Mouse (Mus musculus) midbrain, postnatal 0 days (tissue): ENCODE measurements at regions not wholly inside any gene's neighbourhood (a gene's known extent, or its start where the extent isn't known, plus 50 kb on each side); places are given as distances from the start of the nearest gene placed in this dataset.

Experiments used
- ATAC-seq: fragments of 200-750 bp; cut with Nextera tagmentation; 2 replicates; pipeline ENCODE4 v1.8.0; 2017; ENCODE audit warnings: moderate number of reproducible peaks, mild to moderate bottlenecking, moderate TSS enrichment, moderate library complexity; ENCODE audit not compliant: low FRiP score
- DNase-seq: peaks from one replicate; pipeline ENCODE4 v3.0.0-alpha.2; 2015; ENCODE audit warnings: low spot score
- H3K27ac ChIP-seq: fragments of 300-500 bp; sonication (generic); 2 replicates; pipeline ENCODE4 v1.5.1; 2014; ENCODE audit warnings: low read depth, mild to moderate bottlenecking, low read length, mixed read lengths
- H3K27me3 ChIP-seq: fragments of 300-500 bp; sonication (generic); 2 replicates; pipeline ENCODE4 v1.6.1; 2014; ENCODE audit warnings: low read length, control low read depth, mixed read lengths; ENCODE audit not compliant: insufficient read depth
- H3K36me3 ChIP-seq: fragments of 300-500 bp; sonication (generic); 2 replicates; pipeline ENCODE4 v1.6.1; 2014; ENCODE audit warnings: low read length, control low read depth, mixed read lengths; ENCODE audit not compliant: insufficient read depth
- H3K4me1 ChIP-seq: fragments of 300-500 bp; sonication (generic); 2 replicates; pipeline ENCODE4 v1.6.1; 2014; ENCODE audit warnings: mild to moderate bottlenecking, control low read depth, antibody characterized with exemption, low read length, mixed read lengths; ENCODE audit not compliant: insufficient read depth
- H3K4me2 ChIP-seq: fragments of 300-500 bp; sonication (generic); 2 replicates; pipeline ENCODE4 v1.6.1; 2014; ENCODE audit warnings: low read depth, mild to moderate bottlenecking, low read length, mixed read lengths; ENCODE audit not compliant: poor library complexity, severe bottlenecking
- H3K4me3 ChIP-seq: fragments of 300-500 bp; sonication (generic); 2 replicates; pipeline ENCODE4 v1.5.1; 2014; ENCODE audit warnings: low read depth, mild to moderate bottlenecking, low read length, moderate library complexity
- H3K9ac ChIP-seq: fragments of 300-500 bp; sonication (generic); replicated peaks from 2 replicates; pipeline ENCODE4 v1.6.1; 2014; ENCODE audit warnings: mild to moderate bottlenecking, low read length, moderate library complexity, mixed read lengths; ENCODE audit not compliant: poor library complexity, severe bottlenecking
- H3K9me3 ChIP-seq: fragments of 300-500 bp; sonication (generic); 2 replicates; pipeline ENCODE4 v1.6.1; 2016; ENCODE audit warnings: low read length, control low read depth
- CTCF ChIP-seq: IDR thresholded peaks from 2 replicates; pipeline ENCODE4 v1.5.1; 2016; ENCODE audit warnings: antibody characterized with exemption, mild to moderate bottlenecking
- WGBS: fragments of 180-500 bp; shearing (Covaris S2); extraction: QIAGEN DNeasy Blood & Tissue Kit; methylation state at CpG from one replicate; pipeline ENCODE4 v1.1.7; 2014; 5-methylcytosine and 5-hydroxymethylcytosine counted together

DNA sequence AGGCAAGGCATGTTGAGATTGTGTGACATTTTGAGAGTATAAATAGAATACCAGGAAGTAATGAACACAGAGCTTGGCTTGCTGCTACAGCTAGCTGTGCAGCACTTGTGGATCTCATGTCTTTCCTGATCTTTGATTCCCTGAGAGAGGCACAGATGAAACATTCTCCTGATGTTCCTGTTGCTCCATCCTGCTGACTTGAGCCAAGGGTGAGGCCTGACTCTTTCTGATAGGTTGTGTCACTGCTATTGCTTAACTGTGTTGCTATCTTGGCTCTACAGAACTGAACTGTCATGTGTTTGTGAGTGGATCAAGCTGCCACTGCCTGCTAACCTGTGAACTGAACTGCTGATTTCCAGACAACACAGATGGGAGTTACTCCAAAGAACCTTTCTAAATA lies 344.5 kb upstream of the Robo1 start:
- H3K27me3 ChIP-seq, result no peaks in the 10 kb centered on the region
- H3K27ac ChIP-seq, result no peak overlapping the region
- no peak overlapping the region for H3K9ac ChIP-seq
- H3K4me3 ChIP-seq, result no peak overlapping the region
- no peak overlapping the region for H3K4me2 ChIP-seq
- DNase-seq (no peak), ATAC-seq (no peak)
- TF ChIP-seq CTCF, result no peak
- H3K4me1 ChIP-seq, result no peaks in the 10 kb centered on the region
- no peaks in the 10 kb centered on the region for H3K36me3 ChIP-seq
- no peaks in the 10 kb centered on the region for H3K9me3 ChIP-seq

DNA sequence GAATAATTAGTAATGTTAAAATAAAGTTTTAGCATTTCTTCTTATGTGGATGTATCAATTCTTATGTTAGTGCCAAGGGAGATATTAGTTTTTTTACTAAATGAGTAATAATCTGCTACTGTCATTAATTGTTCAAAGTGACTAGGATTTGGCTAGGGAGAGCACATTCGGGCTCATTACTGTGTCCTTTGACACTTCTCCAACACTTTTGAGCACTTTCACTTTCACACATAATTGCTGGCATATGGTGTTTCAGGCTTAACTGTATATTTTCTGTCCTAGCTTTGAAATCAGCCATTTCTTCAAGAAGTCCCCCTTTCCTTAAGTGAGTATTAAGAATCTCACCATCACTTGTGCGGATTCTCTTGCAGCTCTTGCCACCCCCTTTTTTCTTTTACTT lies 334.3 kb upstream of the Robo1 start:
- H3K4me1 ChIP-seq, result no peaks in the 10 kb centered on the region
- no peak overlapping the region for H3K9ac ChIP-seq
- no peaks in the 10 kb centered on the region for H3K9me3 ChIP-seq
- no peak for TF ChIP-seq CTCF
- H3K27ac ChIP-seq, result no peak overlapping the region
- ATAC-seq (no peak), DNase-seq (no peak)
- H3K27me3 ChIP-seq, result no peaks in the 10 kb centered on the region
- no peak overlapping the region for H3K4me2 ChIP-seq
- H3K36me3 ChIP-seq, result no peaks in the 10 kb centered on the region
- no peak overlapping the region for H3K4me3 ChIP-seq
- WGBS, result 90% methylated on average over 2 of the region's 2 CpGs

DNA sequence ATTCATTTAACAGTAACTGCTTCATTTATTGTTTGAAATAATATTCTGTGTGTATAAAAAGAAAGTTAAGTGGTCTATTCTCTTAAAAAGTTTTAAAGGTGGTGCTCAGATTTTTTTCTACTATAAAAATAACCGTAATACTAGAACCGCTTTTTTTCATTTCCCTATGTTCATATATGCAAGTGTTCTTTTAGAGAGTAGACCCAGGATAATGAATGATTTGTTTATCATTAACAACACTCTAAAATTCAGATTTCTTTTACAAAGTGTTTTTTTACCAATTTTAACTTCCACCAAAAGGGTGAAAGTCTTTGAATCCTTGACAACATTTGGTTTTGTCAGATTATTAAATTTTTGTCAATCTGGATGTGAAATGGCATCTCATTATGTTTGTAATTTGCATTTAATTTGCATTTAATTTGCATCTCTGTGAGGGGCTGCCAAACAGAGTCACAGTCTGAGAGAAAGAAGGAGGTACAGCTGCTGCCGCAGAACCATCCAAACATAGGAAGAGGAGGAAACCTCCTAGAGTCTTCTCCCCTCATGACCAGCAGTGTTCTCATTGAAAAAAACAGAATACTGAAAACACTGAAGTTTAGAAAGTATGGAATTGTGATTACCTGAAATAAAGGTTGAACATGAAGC lies 310.4 kb upstream of the Robo1 start:
- Histone ChIP-seq H3K9ac (no peak overlapping the region), H3K4me2 (no peak overlapping the region), H3K4me3 (no peak overlapping the region), H3K27me3 (no peaks in the 10 kb centered on the region), H3K9me3 (no peaks in the 10 kb centered on the region), H3K36me3 (no peaks in the 10 kb centered on the region), H3K27ac (no peak overlapping the region), H3K4me1 (no peaks in the 10 kb centered on the region)
- ATAC-seq (no peak), DNase-seq (peak; percentile 28)
- no peak for TF ChIP-seq CTCF
- 65% methylated on average over 3 of the region's 3 CpGs for WGBS

DNA sequence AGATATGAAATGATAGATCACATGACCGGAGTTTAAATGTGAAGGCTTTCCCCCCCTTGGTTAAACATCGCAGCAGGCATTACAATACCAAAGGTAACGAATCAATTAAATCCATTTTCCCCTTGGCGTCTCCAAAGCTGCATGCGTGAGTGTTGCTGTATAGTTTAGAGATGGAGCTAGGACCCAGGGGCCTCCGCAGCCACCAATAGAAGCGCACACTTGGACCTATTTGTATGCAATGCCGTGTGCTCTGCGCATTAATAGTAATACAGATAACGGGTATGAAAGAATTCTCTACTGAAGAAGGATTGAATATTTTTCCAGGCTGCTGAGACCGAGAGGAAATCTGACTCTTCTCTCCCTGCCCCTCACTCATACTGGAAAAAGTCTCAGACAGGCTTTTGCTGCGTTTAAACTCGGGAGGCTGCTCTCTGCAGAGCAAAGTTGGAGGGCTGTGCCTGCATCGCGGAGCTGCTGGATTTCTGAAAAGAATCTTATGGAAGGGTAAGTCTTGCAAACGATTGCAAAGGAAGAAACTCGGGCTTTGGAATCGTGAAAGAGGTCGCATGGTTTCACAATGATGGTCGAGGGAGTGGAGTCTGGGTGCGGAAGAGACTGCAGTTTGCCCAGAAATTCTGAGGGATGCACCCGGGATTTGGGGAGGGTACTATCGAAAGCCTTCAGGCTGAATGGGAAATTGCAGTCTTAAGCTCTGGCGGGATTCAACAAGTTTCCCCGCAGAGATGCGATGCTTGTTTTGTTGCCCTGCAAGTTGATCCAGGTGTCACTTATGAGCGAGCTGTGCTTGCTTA lies 280.5 kb upstream of the Robo1 start:
- ATAC-seq (peak; percentile 77), DNase-seq (peak; percentile 78)
- peak overlapping the region; percentile 86 for H3K27ac ChIP-seq
- H3K36me3 ChIP-seq, result no peaks in the 10 kb centered on the region
- H3K9me3 ChIP-seq, result no peaks in the 10 kb centered on the region
- H3K9ac ChIP-seq, result peak overlapping the region; percentile 84
- WGBS, result 2% methylated on average over 27 of the region's 27 CpGs
- no peaks in the 10 kb centered on the region for H3K4me1 ChIP-seq
- peak overlapping the region; percentile 69 for H3K4me3 ChIP-seq
- peak; percentile 44 for TF ChIP-seq CTCF
- H3K27me3 ChIP-seq, result no peaks in the 10 kb centered on the region
- H3K4me2 ChIP-seq, result peak overlapping the region; percentile 72

DNA sequence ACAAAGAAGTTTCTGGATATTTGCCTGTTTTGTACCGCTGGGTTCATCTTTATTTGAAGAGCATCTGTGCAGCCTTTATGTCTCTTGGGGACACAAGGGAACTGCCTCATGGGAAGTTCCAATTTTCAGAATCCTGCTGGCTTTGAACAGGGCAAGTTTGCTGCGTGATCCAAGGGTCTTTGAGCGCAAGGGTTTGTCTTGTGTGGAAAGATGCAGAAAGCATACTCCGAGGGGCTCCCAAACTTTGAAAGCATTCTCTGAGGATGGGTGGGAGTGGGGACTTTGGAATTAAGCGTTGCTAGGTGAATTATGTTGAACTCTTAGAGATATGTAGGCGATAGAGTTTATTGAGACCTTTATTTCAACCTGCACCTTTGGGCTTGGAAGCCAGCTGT lies 279.9 kb upstream of the Robo1 start:
- H3K4me2 ChIP-seq, result peak overlapping the region; percentile 72
- DNase-seq, result no peak
- H3K27ac ChIP-seq, result peak overlapping the region; percentile 86
- H3K27me3 ChIP-seq, result no peaks in the 10 kb centered on the region
- peak overlapping the region; percentile 84 for H3K9ac ChIP-seq
- H3K36me3 ChIP-seq, result no peaks in the 10 kb centered on the region
- no peak for TF ChIP-seq CTCF
- no peak for ATAC-seq
- H3K4me1 ChIP-seq, result no peaks in the 10 kb centered on the region
- WGBS, result 1% methylated on average over 6 of the region's 6 CpGs
- H3K4me3 ChIP-seq, result peak overlapping the region; percentile 69
- no peaks in the 10 kb centered on the region for H3K9me3 ChIP-seq

DNA sequence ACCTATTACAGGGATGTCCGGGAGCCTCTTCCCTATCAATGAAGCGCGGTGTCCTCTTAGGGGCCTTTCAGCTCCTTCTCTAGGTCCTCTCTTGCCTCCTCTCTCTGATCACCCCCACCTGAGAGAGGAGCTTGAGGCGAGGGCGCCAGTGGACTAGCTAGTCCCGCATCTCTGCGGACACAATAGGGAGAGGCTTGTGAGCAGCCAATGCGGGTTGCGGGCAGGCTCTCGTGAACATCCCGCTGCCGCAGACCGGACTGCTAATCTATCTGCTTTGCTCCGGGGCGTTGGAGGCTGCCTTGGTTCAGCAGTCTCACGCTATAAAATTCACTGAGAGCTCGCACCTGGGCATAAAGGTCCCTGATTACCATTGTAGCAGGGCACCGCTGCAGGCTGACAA lies 279.3 kb upstream of the Robo1 start:
- Histone ChIP-seq H3K9ac (peak overlapping the region; percentile 84), H3K36me3 (no peaks in the 10 kb centered on the region), H3K27ac (peak overlapping the region; percentile 86), H3K4me3 (peak overlapping the region; percentile 69), H3K9me3 (no peaks in the 10 kb centered on the region), H3K27me3 (no peaks in the 10 kb centered on the region), H3K4me1 (no peaks in the 10 kb centered on the region), H3K4me2 (peak overlapping the region; percentile 72)
- 1% methylated on average over 18 of the region's 18 CpGs for WGBS
- DNase-seq, result peak; percentile 65
- peak; percentile 0; the same call in 1 of the 2 replicates for TF ChIP-seq CTCF
- ATAC-seq, result peak; percentile 73
